Mouse (Mus musculus) kidney, embryonic 14.5 days (tissue): Measurements from ENCODE around the gene Plekhg5. TPM values are rescaled to one million over a fixed set of nuclear protein-coding genes. Genes with fewer than 3 reads are reported as not detected.
A peak's percentile ranks its signal among the peaks of the same experiment; 100 is the strongest.

Experiments used
- ATAC-seq: fragments of 200-750 bp; cut with Nextera tagmentation; 2 replicates; pipeline ENCODE4 v1.8.0; 2017; ENCODE audit warnings: moderate number of reproducible peaks, mild to moderate bottlenecking, moderate TSS enrichment, moderate library complexity; ENCODE audit not compliant: low FRiP score, low TSS enrichment
- H3K27ac ChIP-seq: fragments of 300-500 bp; sonication (generic); 2 replicates; pipeline ENCODE4 v1.5.1; 2014; ENCODE audit warnings: low read depth, mild to moderate bottlenecking, low read length, moderate library complexity, mixed read lengths
- H3K27me3 ChIP-seq: fragments of 300-500 bp; sonication (generic); 2 replicates; pipeline ENCODE4 v1.6.1; 2014; ENCODE audit warnings: mild to moderate bottlenecking, low read length; ENCODE audit not compliant: control insufficient read depth, insufficient read depth
- H3K36me3 ChIP-seq: fragments of 300-500 bp; sonication (generic); 2 replicates; pipeline ENCODE4 v1.6.1; 2014; ENCODE audit warnings: low read length, mixed read lengths; ENCODE audit not compliant: control insufficient read depth, insufficient read depth
- H3K4me1 ChIP-seq: fragments of 300-500 bp; sonication (generic); 2 replicates; pipeline ENCODE4 v1.6.1; 2014; ENCODE audit warnings: low read length, mixed read lengths; ENCODE audit not compliant: control insufficient read depth, insufficient read depth
- H3K4me2 ChIP-seq: fragments of 300-500 bp; sonication (generic); replicated peaks from 2 replicates; pipeline ENCODE4 v1.6.1; 2014; ENCODE audit warnings: low read depth, mild to moderate bottlenecking, low read length
- H3K4me3 ChIP-seq: fragments of 300-500 bp; sonication (generic); 2 replicates; pipeline ENCODE4 v1.5.1; 2014; ENCODE audit warnings: mild to moderate bottlenecking, low read length
- H3K9ac ChIP-seq: fragments of 300-500 bp; sonication (generic); 2 replicates; pipeline ENCODE4 v1.6.1; 2014; ENCODE audit warnings: low read depth, mild to moderate bottlenecking, low read length, moderate library complexity
- H3K9me3 ChIP-seq: fragments of 300-500 bp; sonication (generic); 2 replicates; pipeline ENCODE4 v1.6.1; 2016; ENCODE audit warnings: low read length; ENCODE audit not compliant: control insufficient read depth
- WGBS: fragments of 180-500 bp; shearing (Covaris S2); extraction: QIAGEN DNeasy Blood & Tissue Kit; methylation state at CpG from one replicate; pipeline ENCODE4 v1.1.7; 2014; 5-methylcytosine and 5-hydroxymethylcytosine counted together
- polyA plus RNA-seq: library from polyadenylated mRNA; unstranded; fragments of >200 nt; fragmentation: Nextera tagmentation; extraction: Ambion mirVana; gene quantifications from 2 replicates; pipeline ENCODE4 v1.2.1, GENCODE M21; 2014

The Plekhg5 gene
- polyA plus RNA-seq, 1 experiment from 2014 or later: 16.1 TPM

DNA sequence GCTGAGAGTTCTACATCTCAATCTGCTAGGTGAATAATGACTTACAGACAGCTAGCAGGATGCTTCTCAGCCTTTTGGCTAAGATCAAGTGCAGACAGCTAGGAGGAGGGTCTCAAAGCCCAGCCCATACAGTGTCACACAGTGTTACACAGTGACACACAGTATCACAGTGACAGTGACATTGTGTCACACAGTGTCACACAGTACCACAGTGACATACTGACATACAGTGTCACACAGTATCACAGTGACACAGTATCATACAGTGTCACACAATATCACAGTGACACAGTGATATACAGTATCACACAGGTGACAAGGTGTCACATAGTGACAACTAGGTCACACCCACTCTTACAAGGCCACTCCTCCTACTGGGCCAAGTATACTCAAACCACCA, 5.0 kb upstream of the Plekhg5 start:
- H3K9me3 ChIP-seq: no peaks in the 10 kb centered on the region
- no peaks in the 10 kb centered on the region for H3K27me3 ChIP-seq
- ATAC-seq: no peak
- no peak overlapping the region for H3K4me2 ChIP-seq
- H3K9ac ChIP-seq: no peak overlapping the region
- H3K36me3 ChIP-seq: no peaks in the 10 kb centered on the region
- H3K4me1 ChIP-seq: no peaks in the 10 kb centered on the region
- H3K4me3 ChIP-seq: no peak overlapping the region
- H3K27ac ChIP-seq: no peak overlapping the region

DNA sequence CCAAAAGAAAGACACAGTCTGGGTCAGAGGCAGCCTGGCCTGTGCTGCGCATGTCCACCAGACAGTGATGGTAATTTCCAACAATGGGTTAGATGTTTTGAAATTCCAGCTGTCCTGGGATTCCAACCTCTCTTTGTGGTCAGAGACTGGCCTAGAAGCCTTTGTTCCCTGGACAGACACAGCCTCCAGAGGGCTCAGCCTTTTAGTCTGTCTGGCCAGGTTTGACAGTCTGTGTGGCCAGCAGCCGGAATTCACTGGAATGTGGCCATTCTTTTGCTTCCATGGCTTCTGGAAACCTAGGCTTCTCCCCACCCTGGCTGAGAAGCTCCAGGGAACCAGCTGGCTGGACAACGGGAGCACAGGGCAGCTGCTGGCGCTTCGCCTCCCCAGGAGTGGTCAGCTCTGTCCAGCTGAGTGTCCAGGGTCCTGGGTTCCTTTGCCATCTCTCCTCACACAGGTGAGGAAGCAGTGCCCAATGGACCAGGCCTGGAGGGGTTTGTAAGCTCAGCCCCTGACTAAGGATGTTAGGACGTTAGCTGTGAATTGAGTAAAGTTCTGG, 4.1 kb upstream of the Plekhg5 start:
- no peak overlapping the region for H3K4me3 ChIP-seq
- H3K27ac ChIP-seq: no peak overlapping the region
- H3K4me1 ChIP-seq: no peaks in the 10 kb centered on the region
- no peaks in the 10 kb centered on the region for H3K36me3 ChIP-seq
- WGBS: 84% methylated on average over 6 of the region's 6 CpGs
- H3K9ac ChIP-seq: no peak overlapping the region
- no peak overlapping the region for H3K4me2 ChIP-seq
- H3K9me3 ChIP-seq: no peaks in the 10 kb centered on the region
- ATAC-seq: no peak
- H3K27me3 ChIP-seq: no peaks in the 10 kb centered on the region

DNA sequence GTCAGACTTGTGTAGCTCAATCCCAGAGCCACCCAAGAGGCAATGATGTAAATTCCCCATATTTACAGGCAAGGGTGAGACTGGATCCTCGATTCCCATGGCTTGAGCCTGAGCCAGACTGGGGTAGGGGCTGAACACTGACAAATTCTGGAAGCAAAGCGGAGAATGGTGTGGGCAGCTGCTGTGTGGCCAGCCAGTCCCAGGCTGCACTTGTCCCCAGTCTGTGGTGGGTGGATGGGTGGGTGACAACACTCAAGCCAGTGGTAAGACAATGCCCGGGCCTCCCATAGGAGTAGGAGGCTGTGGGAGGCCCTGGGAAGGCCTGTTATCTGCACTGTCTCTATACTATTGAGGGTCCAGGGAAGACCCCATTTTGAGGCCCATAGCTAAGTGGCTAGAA, 3.1 kb upstream of the Plekhg5 start:
- Histone ChIP-seq H3K9me3 (no peaks in the 10 kb centered on the region), H3K4me1 (no peaks in the 10 kb centered on the region), H3K9ac (no peak overlapping the region), H3K4me2 (no peak overlapping the region), H3K27me3 (no peaks in the 10 kb centered on the region), H3K27ac (no peak overlapping the region), H3K36me3 (no peaks in the 10 kb centered on the region), H3K4me3 (no peak overlapping the region)
- no peak for ATAC-seq
- 85% methylated on average over 3 of the region's 3 CpGs for WGBS

DNA sequence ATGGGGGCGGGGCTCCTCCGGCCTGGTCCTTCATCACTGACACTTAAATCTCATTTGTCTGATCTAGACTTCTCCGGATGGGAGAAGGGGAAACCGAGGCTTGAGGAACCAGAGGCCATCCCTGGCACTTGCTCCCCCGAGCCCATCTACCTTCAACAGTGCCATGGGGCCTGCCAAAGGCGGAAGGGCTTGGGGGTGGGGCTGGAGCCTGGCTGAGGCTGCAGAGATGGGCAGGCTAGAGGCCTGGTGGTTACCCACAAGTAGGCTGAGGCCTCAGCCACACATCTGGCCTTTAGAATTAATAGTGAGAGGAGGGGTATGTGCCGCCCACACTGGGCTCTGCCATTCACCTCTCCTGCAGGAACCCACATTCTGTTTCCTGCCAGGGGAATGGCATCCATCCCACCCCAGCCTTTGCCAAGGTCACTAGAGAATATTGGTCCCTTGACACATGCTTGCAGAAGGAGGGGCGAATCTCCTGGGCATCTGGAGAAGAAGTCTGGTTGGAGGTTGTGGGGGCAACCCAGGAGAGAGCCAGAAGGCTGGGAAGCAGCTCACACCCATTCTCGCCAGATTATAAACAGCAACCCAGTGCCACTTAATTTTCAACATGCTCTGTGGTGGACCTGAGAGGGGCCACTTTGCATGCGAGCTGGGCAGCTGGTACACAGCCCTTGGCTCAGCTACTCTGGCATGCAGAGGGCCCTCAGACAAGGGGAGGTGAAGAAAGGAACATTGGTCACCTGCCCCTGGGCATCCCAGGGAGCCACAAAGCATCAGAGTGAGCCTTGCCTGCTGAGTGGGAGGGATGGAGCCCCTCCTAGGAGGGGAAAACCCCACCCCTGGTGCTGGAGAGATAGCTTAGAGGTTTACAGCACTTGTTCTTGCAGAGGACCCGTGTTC, 1.6 kb upstream of the Plekhg5 start:
- Histone ChIP-seq H3K4me2 (no peak overlapping the region), H3K27ac (no peak overlapping the region), H3K9me3 (no peaks in the 10 kb centered on the region; the same call in 1 of the 2 replicates), H3K9ac (no peak overlapping the region), H3K36me3 (no peaks in the 10 kb centered on the region), H3K4me1 (peaks cover 7% of the 10 kb centered on the region; the same call in 1 of the 2 replicates), H3K27me3 (no peaks in the 10 kb centered on the region), H3K4me3 (no peak overlapping the region)
- WGBS: 81% methylated on average over 11 of the region's 11 CpGs
- ATAC-seq: no peak

DNA sequence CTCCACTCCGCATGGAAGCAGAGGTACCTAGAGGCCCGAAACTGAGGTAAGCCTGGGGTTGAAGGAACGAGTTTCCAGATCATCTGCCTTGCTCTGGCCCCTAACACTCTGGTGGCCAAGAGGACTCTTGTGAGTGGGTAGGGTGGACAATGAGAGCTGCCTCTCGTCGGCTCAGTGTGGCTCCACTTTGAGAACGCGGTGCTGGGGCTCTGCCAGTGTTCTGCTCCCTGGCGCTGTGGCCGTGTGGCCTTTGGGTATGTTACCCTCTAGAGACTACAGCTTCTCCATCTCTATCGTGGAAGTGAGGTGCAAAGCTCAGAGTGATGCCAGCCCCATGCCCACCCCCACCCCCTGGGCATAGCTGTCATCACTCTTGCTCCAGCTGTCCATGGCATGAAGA, 357 bp downstream of the Plekhg5 start:
- ATAC-seq: no peak
- H3K9me3 ChIP-seq: no peaks in the 10 kb centered on the region; the same call in 1 of the 2 replicates
- no peak overlapping the region for H3K27ac ChIP-seq
- H3K27me3 ChIP-seq: no peaks in the 10 kb centered on the region
- no peak overlapping the region for H3K9ac ChIP-seq
- H3K4me3 ChIP-seq: no peak overlapping the region
- H3K36me3 ChIP-seq: no peaks in the 10 kb centered on the region
- 78% methylated on average over 10 of the region's 10 CpGs for WGBS
- H3K4me1 ChIP-seq: peaks cover 12% of the 10 kb centered on the region; the same call in 1 of the 2 replicates
- H3K4me2 ChIP-seq: no peak overlapping the region

DNA sequence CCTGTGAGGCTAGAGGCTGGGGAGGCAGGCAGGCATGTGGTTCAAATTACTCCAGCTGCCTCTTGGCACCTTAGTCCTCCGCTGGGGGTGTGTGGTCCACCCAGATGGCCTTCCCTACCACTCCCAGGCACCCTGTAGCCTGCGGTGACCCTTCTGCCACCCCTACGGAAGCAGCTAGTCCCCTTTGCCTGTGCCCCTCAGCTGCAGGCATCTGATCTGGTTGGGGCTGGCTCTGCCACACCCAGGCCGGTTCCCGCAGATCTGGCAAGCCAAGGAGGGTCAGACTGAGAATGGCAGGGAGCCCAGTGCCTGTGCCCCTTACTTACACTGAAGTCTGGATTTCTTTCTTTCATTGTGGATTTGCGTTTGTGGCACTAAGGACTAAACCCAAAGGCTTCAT, 1.4 kb downstream of the Plekhg5 start:
- Histone ChIP-seq H3K9me3 (no peaks in the 10 kb centered on the region; the same call in 1 of the 2 replicates), H3K9ac (no peak overlapping the region), H3K4me3 (no peak overlapping the region), H3K36me3 (no peaks in the 10 kb centered on the region), H3K4me1 (peaks cover 12% of the 10 kb centered on the region; the same call in 1 of the 2 replicates), H3K27ac (no peak overlapping the region), H3K4me2 (no peak overlapping the region), H3K27me3 (no peaks in the 10 kb centered on the region)
- WGBS: 71% methylated on average over 6 of the region's 6 CpGs
- no peak for ATAC-seq

DNA sequence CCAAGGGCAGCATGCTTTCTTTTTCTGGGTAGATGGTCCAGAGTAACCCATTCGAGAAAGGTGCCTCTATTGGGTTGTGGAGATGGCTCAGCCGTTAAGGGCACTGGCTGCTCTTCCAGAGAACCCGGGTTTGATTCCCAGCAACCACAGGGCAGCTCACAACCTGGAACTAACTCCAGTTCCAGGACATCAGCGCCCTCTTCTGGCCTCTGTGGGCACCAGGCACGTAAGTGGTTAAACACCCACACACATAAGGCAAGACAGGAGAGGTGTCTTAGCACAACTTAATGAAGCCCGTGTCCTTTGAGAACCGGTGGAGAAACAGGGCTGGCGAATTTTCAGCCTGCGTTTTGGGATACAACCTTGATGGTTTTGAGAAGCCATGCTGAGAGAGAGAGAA, 2.2 kb downstream of the Plekhg5 start:
- 82% methylated on average over 9 of the region's 9 CpGs for WGBS
- Histone ChIP-seq H3K36me3 (no peaks in the 10 kb centered on the region), H3K9me3 (no peaks in the 10 kb centered on the region; the same call in 1 of the 2 replicates), H3K4me2 (no peak overlapping the region), H3K9ac (no peak overlapping the region), H3K27me3 (no peaks in the 10 kb centered on the region), H3K4me1 (peaks cover 12% of the 10 kb centered on the region; the same call in 1 of the 2 replicates), H3K27ac (no peak overlapping the region), H3K4me3 (no peak overlapping the region)
- no peak for ATAC-seq

DNA sequence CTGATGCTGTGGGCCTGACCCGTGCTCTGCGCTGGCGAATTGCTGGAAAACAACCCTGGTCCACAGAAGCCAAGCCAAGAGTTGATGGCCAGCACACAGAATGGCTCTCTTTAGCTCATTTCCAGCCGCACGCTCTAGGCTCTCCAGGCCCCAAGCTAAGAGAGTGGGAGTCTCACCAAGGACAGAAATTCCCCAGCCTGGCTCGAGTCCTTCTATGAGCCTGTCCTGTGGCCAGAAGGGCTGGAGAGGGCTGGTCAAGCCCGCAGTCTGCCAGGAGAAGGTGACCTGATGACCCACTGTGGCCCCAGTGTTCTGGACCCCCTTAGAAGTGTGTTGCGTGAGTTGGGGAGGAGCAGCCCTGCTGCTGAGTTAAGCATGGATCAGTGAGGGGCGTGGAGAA, 4.9 kb downstream of the Plekhg5 start:
- 85% methylated on average over 9 of the region's 9 CpGs for WGBS
- H3K4me3 ChIP-seq: no peak overlapping the region
- H3K4me1 ChIP-seq: peaks cover 20% of the 10 kb centered on the region

DNA sequence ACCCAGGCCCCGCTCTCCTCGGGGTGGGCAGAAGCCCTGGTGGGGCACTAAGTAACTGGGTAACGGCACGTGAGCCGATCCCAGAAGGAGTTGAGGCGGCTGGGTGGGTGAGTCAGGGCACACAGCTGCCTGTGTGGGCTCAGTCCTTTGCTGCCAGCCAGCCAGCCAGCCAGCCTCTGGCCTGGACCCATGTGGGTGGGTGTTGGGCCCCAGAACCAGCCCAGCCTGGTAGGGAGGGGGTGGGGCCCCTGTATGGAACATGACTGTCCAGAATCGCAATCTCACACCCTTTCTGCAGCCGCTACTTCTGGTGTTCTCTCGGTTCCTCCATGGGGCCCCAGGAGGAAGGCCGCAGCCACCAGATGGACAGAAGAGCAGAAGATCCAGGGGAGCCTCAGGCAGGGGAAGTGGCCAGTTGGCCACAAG, 5.8 kb downstream of the Plekhg5 start:
- H3K4me1 ChIP-seq: peaks cover 20% of the 10 kb centered on the region
- no peaks in the 10 kb centered on the region for H3K27me3 ChIP-seq
- H3K9ac ChIP-seq: no peak overlapping the region
- H3K36me3 ChIP-seq: no peaks in the 10 kb centered on the region
- no peaks in the 10 kb centered on the region; the same call in 1 of the 2 replicates for H3K9me3 ChIP-seq
- no peak overlapping the region for H3K27ac ChIP-seq
- H3K4me2 ChIP-seq: no peak overlapping the region
- no peak overlapping the region for H3K4me3 ChIP-seq
- no peak for ATAC-seq
- WGBS: 91% methylated on average over 10 of the region's 10 CpGs

More for the DNA sequence above, 4.9 kb downstream of the Plekhg5 start:
- Histone ChIP-seq H3K9ac (0 out of 2 replicates have a peak overlapping the region, but pooled peaks have one; percentile 4), H3K36me3 (no peaks in the 10 kb centered on the region), H3K27ac (no peak overlapping the region), H3K4me2 (no peak overlapping the region), H3K9me3 (no peaks in the 10 kb centered on the region; the same call in 1 of the 2 replicates), H3K27me3 (no peaks in the 10 kb centered on the region)
- no peak for ATAC-seq
